Mouse (Mus musculus) cortical plate, adult 2 months (tissue): Measurements from ENCODE around the gene Zswim1.

ENCODE experiments used
- CTCF ChIP-seq: fragments of 200-500 bp; IDR thresholded peaks from 2 replicates; pipeline ENCODE4 v1.5.1; 2011; ENCODE audit warnings: mild to moderate bottlenecking, control low read depth, low read length; ENCODE audit not compliant: insufficient read depth; ENCODE audit errors: extremely low read depth
- POLR2A ChIP-seq: fragments of 200-500 bp; IDR thresholded peaks from 2 replicates; pipeline ENCODE4 v1.6.1; 2011; ENCODE audit warnings: mild to moderate bottlenecking, low read length, control low read depth; ENCODE audit not compliant: insufficient read depth; ENCODE audit errors: extremely low read depth

DNA sequence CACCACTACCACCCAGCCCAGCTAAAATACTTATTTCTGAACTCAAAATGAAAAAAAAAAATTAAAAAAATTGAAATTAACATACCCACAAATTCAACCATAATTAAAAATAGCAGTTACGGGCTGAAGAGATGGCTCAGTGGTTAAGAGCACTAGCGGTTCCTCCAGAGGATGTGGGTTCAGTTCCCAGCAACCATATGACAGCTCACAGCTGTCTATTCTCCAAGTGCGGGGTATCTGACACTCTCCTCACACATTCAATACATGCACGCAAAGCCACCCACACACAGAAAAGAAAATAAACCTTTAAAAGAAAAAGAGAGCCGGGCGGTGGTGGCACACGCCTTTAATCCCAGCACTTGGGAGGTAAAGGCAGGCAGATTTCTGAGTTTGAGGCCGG lies 27.6 kb downstream of the Zswim1 start:
- TF ChIP-seq POLR2A, result no peak
- no peak for TF ChIP-seq CTCF
